In the genomic region with DNA sequence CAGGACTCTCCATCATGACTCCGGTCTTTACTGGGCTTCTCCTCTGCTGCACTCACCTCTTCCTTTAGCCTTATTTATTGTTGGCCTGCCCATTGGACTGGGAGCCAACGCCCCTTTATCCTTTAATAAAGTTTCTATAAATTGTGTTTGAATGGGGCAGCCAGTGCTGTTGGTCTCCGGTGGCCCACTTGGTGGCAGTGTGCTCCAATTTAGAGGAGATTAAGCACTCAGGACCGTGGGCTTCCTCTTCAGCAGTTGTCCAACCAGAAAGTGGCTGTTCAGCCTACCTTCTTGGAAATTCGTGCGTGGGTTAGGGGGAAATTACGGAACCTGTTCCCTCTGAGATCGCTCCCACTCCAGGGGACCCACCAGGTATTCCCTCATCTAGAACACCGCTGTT, we compare ENCODE assay signal across 8 mouse cellular contexts. TPM values are rescaled to one million over a fixed set of nuclear protein-coding genes. Genes with fewer than 3 reads are reported as not detected.
DNase-seq lines count a peak whose midpoint lies in the region; ATAC-seq and TF ChIP-seq lines count a peak whose summit lies in the region.
"Had no signal": no experiment of that assay in that cellular context is flagged by ENCODE, and none has a peak within 500 bp of the region (broad histone marks: within the 10 kb centered on the region; RNA-seq: fewer than 3 reads in every experiment).

No protein-coding gene starts in this region.

- no peak overlapping the region for H3K4me3 ChIP-seq in kidney, postnatal 0 days (replicated peaks; ENCODE audit: low read depth, low read length)
- H3K4me3 ChIP-seq in kidney, embryonic 14.5 days (ENCODE audit: low read length): no peak overlapping the region
- no peak overlapping the region for H3K4me3 ChIP-seq in embryonic facial prominence, embryonic 11.5 days (ENCODE audit: low read depth, low read length)
- H3K4me3 ChIP-seq in lung, embryonic 14.5 days (ENCODE audit: low read depth, low read length): no peak overlapping the region
- H3K4me3 ChIP-seq: liver, embryonic 13.5 days had no signal

- H3K36me3 ChIP-seq in kidney, postnatal 0 days (ENCODE audit: insufficient read depth, low read length): peaks cover 5% of the 10 kb centered on the region; the same call in 1 of the 2 replicates
- H3K36me3 ChIP-seq in kidney, embryonic 14.5 days (ENCODE audit: control insufficient read depth, insufficient read depth, low read length): peaks cover 37% of the 10 kb centered on the region
- peaks cover 10% of the 10 kb centered on the region for H3K36me3 ChIP-seq in embryonic facial prominence, embryonic 11.5 days (replicated peaks; ENCODE audit: control insufficient read depth, insufficient read depth, low read depth, low read length)
- H3K36me3 ChIP-seq in lung, embryonic 14.5 days (ENCODE audit: insufficient read depth): peaks cover 44% of the 10 kb centered on the region

- no peak overlapping the region for H3K4me2 ChIP-seq in kidney, postnatal 0 days (ENCODE audit: low read length)
- no peak overlapping the region for H3K4me2 ChIP-seq in kidney, embryonic 14.5 days (replicated peaks; ENCODE audit: low read depth, low read length)
- no peak overlapping the region for H3K4me2 ChIP-seq in embryonic facial prominence, embryonic 11.5 days (ENCODE audit: low read depth, low read length)
- no peak overlapping the region for H3K4me2 ChIP-seq in lung, embryonic 14.5 days

- H3K9me3 ChIP-seq in kidney, postnatal 0 days (replicated peaks; ENCODE audit: low read length): no peaks in the 10 kb centered on the region
- no peaks in the 10 kb centered on the region for H3K9me3 ChIP-seq in kidney, embryonic 14.5 days (ENCODE audit: control insufficient read depth, low read length)
- no peaks in the 10 kb centered on the region for H3K9me3 ChIP-seq in embryonic facial prominence, embryonic 11.5 days (replicated peaks; ENCODE audit: control insufficient read depth, low read length)
- no peaks in the 10 kb centered on the region for H3K9me3 ChIP-seq in lung, embryonic 14.5 days (ENCODE audit: low read depth, low read length)
- H3K9me3 ChIP-seq: liver, embryonic 13.5 days had no signal

- H3K9ac ChIP-seq in kidney, postnatal 0 days (ENCODE audit: low read depth, low read length): no peak overlapping the region
- H3K9ac ChIP-seq in kidney, embryonic 14.5 days (ENCODE audit: low read depth, low read length): no peak overlapping the region
- H3K9ac ChIP-seq in embryonic facial prominence, embryonic 11.5 days (replicated peaks; ENCODE audit: low read length): no peak overlapping the region
- no peak overlapping the region for H3K9ac ChIP-seq in lung, embryonic 14.5 days
- H3K9ac ChIP-seq: liver, embryonic 13.5 days had no signal

- no peak for ATAC-seq in kidney, postnatal 0 days (replicated peaks; ENCODE audit: low FRiP score, low read depth)
- ATAC-seq in kidney, embryonic 14.5 days (ENCODE audit: low FRiP score, low TSS enrichment): no peak
- no peak for ATAC-seq in embryonic facial prominence, embryonic 11.5 days (replicated peaks; ENCODE audit: insufficient number of reproducible peaks, low FRiP score, low TSS enrichment, low read depth)
- no peak for ATAC-seq in lung, embryonic 14.5 days (ENCODE audit: insufficient read depth)
- no peak for ATAC-seq in frontal cortex, adult (ENCODE audit: low TSS enrichment)

- H3K27me3 ChIP-seq in kidney, postnatal 0 days (ENCODE audit: insufficient read depth, low read length): peaks cover 22% of the 10 kb centered on the region; the same call in 1 of the 2 replicates
- peaks cover 46% of the 10 kb centered on the region for H3K27me3 ChIP-seq in kidney, embryonic 14.5 days (ENCODE audit: control insufficient read depth, insufficient read depth, low read length)
- H3K27me3 ChIP-seq in embryonic facial prominence, embryonic 11.5 days (ENCODE audit: control insufficient read depth, insufficient read depth, low read length): peaks cover 31% of the 10 kb centered on the region
- peaks cover 45% of the 10 kb centered on the region for H3K27me3 ChIP-seq in lung, embryonic 14.5 days (ENCODE audit: insufficient read depth, low read length)

- peak; percentile 80 for TF ChIP-seq CTCF in kidney, postnatal 0 days (IDR thresholded peaks at IDR 0.05; ENCODE audit: low read depth)
- peak; percentile 70 for TF ChIP-seq CTCF in lung, embryonic 14.5 days (IDR thresholded peaks at IDR 0.05; ENCODE audit: low read depth)

- no peak overlapping the region for H3K27ac ChIP-seq in kidney, postnatal 0 days
- no peak overlapping the region for H3K27ac ChIP-seq in kidney, embryonic 14.5 days (ENCODE audit: low read depth, low read length)
- H3K27ac ChIP-seq in embryonic facial prominence, embryonic 11.5 days (replicated peaks; ENCODE audit: low read depth, low read length): no peak overlapping the region
- H3K27ac ChIP-seq in lung, embryonic 14.5 days (ENCODE audit: low read depth): no peak overlapping the region
- H3K27ac ChIP-seq: liver, embryonic 13.5 days had no signal

- 67% methylated on average over 9 of the region's 9 CpGs for WGBS in kidney, postnatal 0 days
- WGBS in kidney, embryonic 14.5 days: 72% methylated on average over 9 of the region's 9 CpGs
- 74% methylated on average over 9 of the region's 9 CpGs for WGBS in embryonic facial prominence, embryonic 11.5 days
- WGBS in lung, embryonic 14.5 days: 70% methylated on average over 9 of the region's 9 CpGs

- H3K4me1 ChIP-seq in kidney, postnatal 0 days (replicated peaks; ENCODE audit: insufficient read depth, low read length): peaks cover 4% of the 10 kb centered on the region; the same call in 1 of the 2 replicates
- H3K4me1 ChIP-seq in kidney, embryonic 14.5 days (ENCODE audit: control insufficient read depth, insufficient read depth, low read length): no peaks in the 10 kb centered on the region
- H3K4me1 ChIP-seq in embryonic facial prominence, embryonic 11.5 days (ENCODE audit: control insufficient read depth, insufficient read depth, low read length): no peaks in the 10 kb centered on the region
- no peaks in the 10 kb centered on the region for H3K4me1 ChIP-seq in lung, embryonic 14.5 days (ENCODE audit: insufficient read depth)

- DNase-seq in kidney, postnatal 0 days (ENCODE audit: low spot score): peak; percentile 86
- DNase-seq in CD4-positive helper T cell, adult 2 months (ENCODE audit: low read depth, low spot score): peak; percentile 37
- DNase-seq in ES-CJ7 (ENCODE audit: low read depth, low spot score): peak; percentile 57
- peak; percentile 65 for DNase-seq in embryonic facial prominence, embryonic 11.5 days (ENCODE audit: low spot score)
- DNase-seq in lung, embryonic 14.5 days: peak; percentile 79
- DNase-seq: liver, embryonic 13.5 days had no signal

RNA-seq across cellular contexts. Expression of gene C1ql4, which starts 4.4 kb away (rescaled TPM):
- polyA plus RNA-seq in kidney, postnatal 0 days (2015; fragmentation: Nextera tagmentation; extraction: Ambion mirVana): 1.3 TPM in 2 replicates
- polyA plus RNA-seq in kidney, embryonic 14.5 days (2014; fragmentation: Nextera tagmentation; extraction: Ambion mirVana): 0.43 and 1.3 TPM in 2 replicates
- polyA plus RNA-seq in embryonic facial prominence, embryonic 11.5 days (2014; fragmentation: Nextera tagmentation; extraction: Ambion mirVana): 1.0 and 1.1 TPM in 2 replicates
- not detected in 2 replicates for polyA plus RNA-seq in lung, embryonic 14.5 days (2014; fragmentation: Nextera tagmentation; extraction: Ambion mirVana)
- polyA plus RNA-seq: liver, embryonic 13.5 days had no signal

RNA-seq across cellular contexts. Expression of gene Troap, which starts 8.9 kb away (rescaled TPM):
- 11.4 and 11.5 TPM in 2 replicates for polyA plus RNA-seq in kidney, postnatal 0 days (2015; fragmentation: Nextera tagmentation; extraction: Ambion mirVana)
- polyA plus RNA-seq in kidney, embryonic 14.5 days (2014; fragmentation: Nextera tagmentation; extraction: Ambion mirVana): 27.3 and 31.7 TPM in 2 replicates
- 20.6 and 23.8 TPM in 2 replicates for polyA plus RNA-seq in embryonic facial prominence, embryonic 11.5 days (2014; fragmentation: Nextera tagmentation; extraction: Ambion mirVana)
- 33.4 and 35.1 TPM in 2 replicates for polyA plus RNA-seq in lung, embryonic 14.5 days (2014; fragmentation: Nextera tagmentation; extraction: Ambion mirVana)

RNA-seq across cellular contexts. Expression of gene Dnajc22, which starts 9.7 kb away (rescaled TPM):
- polyA plus RNA-seq in kidney, postnatal 0 days (2015; fragmentation: Nextera tagmentation; extraction: Ambion mirVana): 8.8 TPM in 2 replicates
- 5.4 and 7.1 TPM in 2 replicates for polyA plus RNA-seq in kidney, embryonic 14.5 days (2014; fragmentation: Nextera tagmentation; extraction: Ambion mirVana)
- polyA plus RNA-seq in embryonic facial prominence, embryonic 11.5 days (2014; fragmentation: Nextera tagmentation; extraction: Ambion mirVana): 0.18 and 0.56 TPM in 2 replicates
- polyA plus RNA-seq in lung, embryonic 14.5 days (2014; fragmentation: Nextera tagmentation; extraction: Ambion mirVana): 0.42 and 0.78 TPM in 2 replicates

RNA-seq across cellular contexts. Expression of gene Prph, which starts 28.3 kb away (rescaled TPM):
- 0.26 and 0.82 TPM in 2 replicates for polyA plus RNA-seq in kidney, postnatal 0 days (2015; fragmentation: Nextera tagmentation; extraction: Ambion mirVana)
- polyA plus RNA-seq in kidney, embryonic 14.5 days (2014; fragmentation: Nextera tagmentation; extraction: Ambion mirVana): 0.13 and 0.31 TPM in 2 replicates
- 17.1 and 20.6 TPM in 2 replicates for polyA plus RNA-seq in embryonic facial prominence, embryonic 11.5 days (2014; fragmentation: Nextera tagmentation; extraction: Ambion mirVana)
- 0.91 and 1.8 TPM in 2 replicates for polyA plus RNA-seq in lung, embryonic 14.5 days (2014; fragmentation: Nextera tagmentation; extraction: Ambion mirVana)

RNA-seq across cellular contexts. Expression of gene Spats2, which starts 42.5 kb away (rescaled TPM):
- polyA plus RNA-seq in kidney, postnatal 0 days (2015; fragmentation: Nextera tagmentation; extraction: Ambion mirVana): 33.5 and 34.6 TPM in 2 replicates
- 51.5 and 55.2 TPM in 2 replicates for polyA plus RNA-seq in kidney, embryonic 14.5 days (2014; fragmentation: Nextera tagmentation; extraction: Ambion mirVana)
- polyA plus RNA-seq in embryonic facial prominence, embryonic 11.5 days (2014; fragmentation: Nextera tagmentation; extraction: Ambion mirVana): 59.6 and 68.5 TPM in 2 replicates
- polyA plus RNA-seq in lung, embryonic 14.5 days (2014; fragmentation: Nextera tagmentation; extraction: Ambion mirVana): 39.7 and 39.8 TPM in 2 replicates
